Mouse (Mus musculus) B cell, adult 62 days (primary cell): ENCODE data around the gene Psmg4. TPM values are rescaled to one million over a fixed set of nuclear protein-coding genes. Genes with fewer than 3 reads are reported as not detected.

Experiments used
- total RNA-seq: library from RNA; stranded (reverse); gene quantifications from 4 replicates; pipeline ENCODE4 v1.2.4, GENCODE M21; 2023

The Psmg4 gene
- 32.0 to 42.3 TPM (median 40.4 TPM) in 4 replicates for total RNA-seq

GRCm38 (mm10) chr13:34162491-34163303 lies at the start of gene Psmg4:
Gene Psmg4 (plus strand): TSS chr13:34162964.

DNA sequence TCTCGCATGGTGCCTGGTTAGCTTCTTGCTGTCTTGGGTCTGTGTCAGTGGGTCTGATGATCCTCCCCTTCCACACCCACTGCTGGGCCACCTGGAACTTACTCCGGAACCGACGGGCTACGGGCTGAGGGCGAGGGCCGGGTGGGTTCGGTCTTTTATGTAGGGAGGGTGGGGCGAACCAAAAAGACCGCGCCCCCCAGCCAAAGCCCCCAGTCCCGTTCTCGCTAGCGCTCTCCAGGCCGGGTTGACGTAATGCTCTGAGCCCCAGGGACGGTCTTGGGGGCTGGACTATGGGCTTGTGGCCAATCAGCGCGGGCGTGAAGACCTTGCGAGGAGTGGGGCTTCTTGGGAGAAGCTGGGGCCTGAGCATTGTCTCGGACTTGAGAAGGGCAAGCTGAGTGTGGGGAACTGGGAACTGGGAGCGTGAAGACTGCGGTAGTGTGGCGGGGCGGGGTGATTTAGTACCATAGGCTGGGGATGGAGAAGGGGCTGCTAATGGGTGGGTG lies 32.5 kb upstream of the Psmg4 start, which contains the start of gene Tubb2b:
Gene Tubb2b, minus strand, starts transcription at position 241 of the 506 bp plus-strand sequence.

Other genes starting within 250 kb of the Psmg4 start
- gene Nqo2, start 198.3 kb upstream of the Psmg4 start, total RNA-seq = 1.6 to 4.4 TPM (median 2.7 TPM) in 4 replicates
- 44.4 to 46.7 TPM (median 45.7 TPM) in 4 replicates for gene Ripk1, start 160.6 kb upstream of the Psmg4 start, total RNA-seq
- gene Serpinb6a, start 160.2 kb upstream of the Psmg4 start, total RNA-seq = 12.6 to 15.5 TPM (median 12.9 TPM) in 4 replicates
- 8.4 to 15.2 TPM (median 14.4 TPM) in 4 replicates for gene Bphl, start 125.4 kb upstream of the Psmg4 start, total RNA-seq
- gene Tubb2a, start 85.0 kb upstream of the Psmg4 start, total RNA-seq = 11.8 to 16.2 TPM (median 14.6 TPM) in 4 replicates
- 3.0 to 4.3 TPM (median 3.4 TPM) in 4 replicates for gene Tubb2b, start 32.5 kb upstream of the Psmg4 start, total RNA-seq
- gene Slc22a23, start 182.2 kb downstream of the Psmg4 start, total RNA-seq = 0.13 to 0.52 TPM (median 0.36 TPM) in 4 replicates